Mouse (Mus musculus): ENCODE results near the gene Sae1. TPM values are rescaled to one million over a fixed set of nuclear protein-coding genes. Genes with fewer than 3 reads are reported as not detected.

Gene Sae1
- polyA plus RNA-seq, 1 experiment: 95.8 TPM

DNA sequence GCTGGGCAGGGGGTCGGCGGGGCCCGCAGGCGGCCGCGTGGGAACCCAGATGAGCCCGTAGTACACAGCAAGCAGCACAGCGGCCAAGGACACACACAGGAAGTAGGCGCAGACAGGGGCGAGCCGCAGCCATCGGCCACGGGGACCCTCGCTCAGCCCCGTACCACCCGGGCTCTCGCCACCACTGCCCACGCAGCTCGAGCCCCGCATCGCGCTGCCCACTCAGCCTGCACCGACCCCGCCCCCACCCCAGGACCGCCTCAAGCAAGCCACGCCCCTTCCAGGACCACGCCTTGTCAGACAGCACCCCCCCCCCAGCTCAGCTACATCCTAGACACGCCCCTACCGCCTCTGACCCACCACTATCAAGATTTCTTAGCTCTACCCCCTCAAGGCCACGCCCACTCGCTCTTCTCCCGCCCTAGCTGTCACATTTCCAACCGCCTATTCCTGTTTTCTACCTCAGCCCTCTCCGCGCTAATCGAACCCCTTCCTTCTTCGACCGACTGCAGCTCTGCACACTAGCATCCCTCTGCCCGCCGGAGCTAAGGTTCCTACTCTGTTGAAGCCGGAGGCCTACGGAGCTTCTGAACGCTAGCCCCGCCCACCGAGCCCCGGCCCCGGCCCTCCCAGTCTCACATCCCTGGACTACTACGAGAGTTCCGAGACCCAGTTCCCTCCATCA, 114.4 kb downstream of the Sae1 start, which contains the start of gene Inafm1:
Gene Inafm1, minus strand, starts transcription at position 537 of the 685 bp plus-strand sequence.
- peak within 1 kb of the TSS; percentile 71 for H3K4me3 ChIP-seq (ENCODE audit: insufficient read depth, low read length)

DNA sequence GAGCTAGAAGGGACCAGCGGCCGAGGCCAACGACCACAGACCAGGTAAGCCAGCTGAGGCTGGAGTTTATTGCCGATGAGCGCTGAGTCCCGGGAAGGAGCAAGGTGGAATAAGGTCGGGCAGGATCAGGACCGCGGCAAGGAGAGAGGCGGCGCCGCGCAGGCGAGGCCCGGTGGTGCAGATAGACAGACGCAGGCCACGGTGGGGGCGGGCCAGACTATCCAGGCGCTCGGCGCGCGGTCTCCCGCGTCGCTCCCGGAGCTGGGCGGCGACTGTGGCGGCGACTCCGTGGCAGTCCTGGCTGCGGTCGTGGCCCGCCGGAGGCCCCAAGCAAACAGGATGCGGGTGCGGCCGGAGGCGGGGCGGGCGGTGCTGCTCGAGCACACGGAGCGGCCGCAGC, 114.9 kb downstream of the Sae1 start:
- Histone ChIP-seq H3K27ac (ENCODE audit: insufficient read depth, low read length) (peak overlapping the region; percentile 84), H3K4me1 (ENCODE audit: control insufficient read depth, insufficient read depth, low read length) (no peaks in the 10 kb centered on the region; the same call in 1 of the 2 replicates), H3K4me3 (ENCODE audit: insufficient read depth, low read length) (peak overlapping the region; percentile 71)
- TF ChIP-seq CTCF (IDR thresholded peaks at IDR 0.05; ENCODE audit: extremely low read depth, insufficient read depth, low read length) (no peak), POLR2A (IDR thresholded peaks at IDR 0.05; ENCODE audit: extremely low read depth, insufficient read depth, low read length) (no peak; the same call in 1 of the 2 replicates)

More for the DNA sequence above, 114.4 kb downstream of the Sae1 start, which contains the start of gene Inafm1:
- Histone ChIP-seq H3K4me1 (ENCODE audit: control insufficient read depth, insufficient read depth, low read length) (no peaks in the 10 kb centered on the region; the same call in 1 of the 2 replicates), H3K27ac (ENCODE audit: insufficient read depth, low read length) (peak within 1 kb of the TSS; percentile 84)
- no peak for TF ChIP-seq CTCF (IDR thresholded peaks at IDR 0.05; ENCODE audit: extremely low read depth, insufficient read depth, low read length)
- peak; percentile 38; the same call in 1 of the 2 replicates for TF ChIP-seq POLR2A (IDR thresholded peaks at IDR 0.05; ENCODE audit: extremely low read depth, insufficient read depth, low read length)

DNA sequence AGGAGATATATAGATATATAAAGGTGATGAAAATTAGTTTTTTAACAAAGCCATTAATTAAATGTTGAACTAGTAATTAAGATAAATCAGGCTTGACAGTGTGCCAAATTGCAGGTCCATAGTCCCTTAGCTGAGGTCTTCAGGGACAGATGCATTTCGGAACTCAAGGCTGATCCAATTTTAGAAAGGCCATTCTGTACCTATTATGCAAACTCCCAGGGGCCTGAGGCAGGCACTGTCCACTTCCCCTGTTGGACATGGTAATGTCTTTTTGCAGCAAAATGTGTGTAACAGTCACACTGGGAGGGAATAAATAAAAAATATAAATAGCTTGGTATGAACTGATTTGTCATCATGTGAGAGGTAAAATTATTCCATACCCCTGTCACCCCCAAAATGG, 116.5 kb downstream of the Sae1 start:
- Histone ChIP-seq H3K4me3 (ENCODE audit: insufficient read depth, low read length) (no peak overlapping the region), H3K4me1 (ENCODE audit: control insufficient read depth, insufficient read depth, low read length) (no peaks in the 10 kb centered on the region; the same call in 1 of the 2 replicates), H3K27ac (ENCODE audit: insufficient read depth, low read length) (no peak overlapping the region)
- TF ChIP-seq POLR2A (IDR thresholded peaks at IDR 0.05; ENCODE audit: extremely low read depth, insufficient read depth, low read length) (no peak), CTCF (IDR thresholded peaks at IDR 0.05; ENCODE audit: extremely low read depth, insufficient read depth, low read length) (no peak)

Other genes starting within 250 kb of the Sae1 start
- gene Meis3, start 212.7 kb downstream of the Sae1 start, polyA plus RNA-seq (2012; rRNA removed): 83.3 and 84.0 TPM in 2 replicates
- gene Dhx34, start 165.8 kb downstream of the Sae1 start, polyA plus RNA-seq (2012; rRNA removed): 10.8 and 11.5 TPM in 2 replicates
- 0.48 and 0.57 TPM in 2 replicates for gene C5ar2, start 143.7 kb downstream of the Sae1 start, polyA plus RNA-seq (2012; rRNA removed)
- gene C5ar1, start 128.3 kb downstream of the Sae1 start, polyA plus RNA-seq (2012; rRNA removed): 1.5 and 2.0 TPM in 2 replicates
- gene Inafm1, start 114.2 kb downstream of the Sae1 start, polyA plus RNA-seq (2012; rRNA removed): 49.8 and 53.2 TPM in 2 replicates
- gene Ccdc9, start 101.0 kb downstream of the Sae1 start, polyA plus RNA-seq (2012; rRNA removed): 68.9 and 79.1 TPM in 2 replicates
- 8.1 and 11.2 TPM in 2 replicates for gene Bbc3, start 79.4 kb downstream of the Sae1 start, polyA plus RNA-seq (2012; rRNA removed)
- gene Zc3h4, start 13.1 kb upstream of the Sae1 start, polyA plus RNA-seq (2012; rRNA removed): 33.9 and 38.9 TPM in 2 replicates
- gene Tmem160, start 65.0 kb upstream of the Sae1 start, polyA plus RNA-seq (2012; rRNA removed): 105 and 115 TPM in 2 replicates
- gene Npas1, start 89.9 kb upstream of the Sae1 start, polyA plus RNA-seq (2012; rRNA removed): 10.7 and 13.0 TPM in 2 replicates
- gene Arhgap35, start 227.2 kb upstream of the Sae1 start, polyA plus RNA-seq (2012; rRNA removed): 56.9 and 58.3 TPM in 2 replicates

Data from cortical plate, adult 2 months (tissue).